Mouse (Mus musculus): ENCODE measurements around the gene Dnah2. TPM values are rescaled to one million over a fixed set of nuclear protein-coding genes. Genes with fewer than 3 reads are reported as not detected.

Dnah2 gene
- polyA plus RNA-seq, 1 experiment from 2014 or later, result 6.2 TPM

- Histone ChIP-seq H3K9me3 (ENCODE audit: control insufficient read depth, low read length) (no peaks in the 10 kb centered on the region), H3K4me1 (ENCODE audit: control insufficient read depth, insufficient read depth, low read length) (0 out of 2 replicates have a peak, but pooled peaks cover 10% of the 10 kb centered on the region), H3K4me2 (ENCODE audit: low read depth, low read length) (no peak overlapping the region), H3K27ac (replicated peaks; ENCODE audit: low read depth, low read length) (no peak overlapping the region), H3K27me3 (replicated peaks; ENCODE audit: control insufficient read depth, insufficient read depth, low read length) (no peaks in the 10 kb centered on the region), H3K4me3 (ENCODE audit: low read depth, low read length) (no peak overlapping the region), H3K9ac (ENCODE audit: low read depth, low read length) (no peak overlapping the region), H3K36me3 (ENCODE audit: control insufficient read depth, insufficient read depth, low read length) (no peaks in the 10 kb centered on the region)
- ATAC-seq (ENCODE audit: low read depth), result no peak
- no peak for DNase-seq (ENCODE audit: low spot score)
- 88% methylated on average over 15 of the region's 15 CpGs for WGBS
These were observed 118.3 kb downstream of the Dnah2 start for GRCm38 (mm10) chr11:69430631-69431030.

GRCm38 (mm10) chr11:69429313-69429712 is 119.6 kb downstream of the Dnah2 start:
- H3K36me3 ChIP-seq (ENCODE audit: control insufficient read depth, insufficient read depth, low read length), result no peaks in the 10 kb centered on the region
- no peak overlapping the region for H3K4me3 ChIP-seq (ENCODE audit: low read depth, low read length)
- ATAC-seq (ENCODE audit: low read depth) (no peak; the same call in 1 of the 2 replicates), DNase-seq (ENCODE audit: low spot score) (peak; percentile 73)
- H3K9ac ChIP-seq (ENCODE audit: low read depth, low read length), result no peak overlapping the region
- H3K27ac ChIP-seq (replicated peaks; ENCODE audit: low read depth, low read length), result 0 out of 2 replicates have a peak overlapping the region, but pooled peaks have one; percentile 19
- no peak overlapping the region for H3K4me2 ChIP-seq (ENCODE audit: low read depth, low read length)
- 0 out of 2 replicates have a peak, but pooled peaks cover 10% of the 10 kb centered on the region for H3K4me1 ChIP-seq (ENCODE audit: control insufficient read depth, insufficient read depth, low read length)
- no peaks in the 10 kb centered on the region for H3K27me3 ChIP-seq (replicated peaks; ENCODE audit: control insufficient read depth, insufficient read depth, low read length)
- 28% methylated on average over 2 of the region's 2 CpGs for WGBS
- H3K9me3 ChIP-seq (ENCODE audit: control insufficient read depth, low read length), result no peaks in the 10 kb centered on the region

- Histone ChIP-seq H3K9me3 (ENCODE audit: control insufficient read depth, low read length) (no peaks in the 10 kb centered on the region), H3K9ac (ENCODE audit: low read depth, low read length) (no peak overlapping the region), H3K27ac (replicated peaks; ENCODE audit: low read depth, low read length) (0 out of 2 replicates have a peak overlapping the region, but pooled peaks have one; percentile 19), H3K36me3 (ENCODE audit: control insufficient read depth, insufficient read depth, low read length) (no peaks in the 10 kb centered on the region), H3K27me3 (replicated peaks; ENCODE audit: control insufficient read depth, insufficient read depth, low read length) (no peaks in the 10 kb centered on the region), H3K4me3 (ENCODE audit: low read depth, low read length) (no peak overlapping the region), H3K4me1 (ENCODE audit: control insufficient read depth, insufficient read depth, low read length) (0 out of 2 replicates have a peak, but pooled peaks cover 10% of the 10 kb centered on the region), H3K4me2 (ENCODE audit: low read depth, low read length) (no peak overlapping the region)
- DNase-seq (ENCODE audit: low spot score) (peak; percentile 91), ATAC-seq (ENCODE audit: low read depth) (peak; percentile 20; the same call in 1 of the 2 replicates)
- 19% methylated on average over 4 of the region's 4 CpGs for WGBS
These were observed 120.2 kb downstream of the Dnah2 start for GRCm38 (mm10) chr11:69428751-69429150.

- Histone ChIP-seq H3K4me2 (ENCODE audit: low read depth, low read length) (no peak overlapping the region), H3K4me3 (ENCODE audit: low read depth, low read length) (no peak overlapping the region), H3K4me1 (ENCODE audit: control insufficient read depth, insufficient read depth, low read length) (peaks cover 7% of the 10 kb centered on the region; the same call in 1 of the 2 replicates), H3K9ac (ENCODE audit: low read depth, low read length) (no peak overlapping the region), H3K27me3 (replicated peaks; ENCODE audit: control insufficient read depth, insufficient read depth, low read length) (peaks cover 17% of the 10 kb centered on the region), H3K9me3 (ENCODE audit: control insufficient read depth, low read length) (no peaks in the 10 kb centered on the region), H3K27ac (replicated peaks; ENCODE audit: low read depth, low read length) (no peak overlapping the region), H3K36me3 (ENCODE audit: control insufficient read depth, insufficient read depth, low read length) (no peaks in the 10 kb centered on the region)
- 79% methylated on average over 2 of the region's 2 CpGs for WGBS
- ATAC-seq (ENCODE audit: low read depth), result no peak
- DNase-seq (ENCODE audit: low spot score), result no peak
These were observed 122.7 kb downstream of the Dnah2 start for GRCm38 (mm10) chr11:69426246-69426645.

- no peaks in the 10 kb centered on the region for H3K36me3 ChIP-seq (ENCODE audit: control insufficient read depth, insufficient read depth, low read length)
- H3K27me3 ChIP-seq (replicated peaks; ENCODE audit: control insufficient read depth, insufficient read depth, low read length), result peaks cover 23% of the 10 kb centered on the region
- H3K4me3 ChIP-seq (ENCODE audit: low read depth, low read length), result no peak overlapping the region
- peaks cover 14% of the 10 kb centered on the region; the same call in 1 of the 2 replicates for H3K4me1 ChIP-seq (ENCODE audit: control insufficient read depth, insufficient read depth, low read length)
- WGBS, result 70% methylated on average over 6 of the region's 6 CpGs
- H3K4me2 ChIP-seq (ENCODE audit: low read depth, low read length), result no peak overlapping the region
- H3K9me3 ChIP-seq (ENCODE audit: control insufficient read depth, low read length), result no peaks in the 10 kb centered on the region
- DNase-seq (ENCODE audit: low spot score) (no peak), ATAC-seq (ENCODE audit: low read depth) (no peak)
- no peak overlapping the region for H3K9ac ChIP-seq (ENCODE audit: low read depth, low read length)
- H3K27ac ChIP-seq (replicated peaks; ENCODE audit: low read depth, low read length), result no peak overlapping the region
These were observed 125.0 kb downstream of the Dnah2 start for GRCm38 (mm10) chr11:69423885-69424284.

GRCm38 (mm10) chr11:69422842-69423241 is 126.1 kb downstream of the Dnah2 start:
- no peaks in the 10 kb centered on the region for H3K9me3 ChIP-seq (ENCODE audit: control insufficient read depth, low read length)

GRCm38 (mm10) chr11:69421131-69421977 is 127.6 kb downstream of the Dnah2 start:
- no peaks in the 10 kb centered on the region for H3K9me3 ChIP-seq (ENCODE audit: control insufficient read depth, low read length)
- peak overlapping the region; percentile 92 for H3K4me2 ChIP-seq (ENCODE audit: low read depth, low read length)
- H3K36me3 ChIP-seq (ENCODE audit: control insufficient read depth, insufficient read depth, low read length), result no peaks in the 10 kb centered on the region
- peaks cover 20% of the 10 kb centered on the region; the same call in 1 of the 2 replicates for H3K4me1 ChIP-seq (ENCODE audit: control insufficient read depth, insufficient read depth, low read length)
- H3K27me3 ChIP-seq (replicated peaks; ENCODE audit: control insufficient read depth, insufficient read depth, low read length), result peaks cover 23% of the 10 kb centered on the region
- no peak for DNase-seq (ENCODE audit: low spot score)
- no peak overlapping the region; the same call in 1 of the 2 replicates for H3K9ac ChIP-seq (ENCODE audit: low read depth, low read length)
- WGBS, result 13% methylated on average over 25 of the region's 25 CpGs
- no peak for ATAC-seq (ENCODE audit: low read depth)
- peak overlapping the region; percentile 77; the same call in 1 of the 2 replicates for H3K4me3 ChIP-seq (ENCODE audit: low read depth, low read length)
- H3K27ac ChIP-seq (replicated peaks; ENCODE audit: low read depth, low read length), result no peak overlapping the region

More at GRCm38 (mm10) chr11:69422842-69423241, 126.1 kb downstream of the Dnah2 start:
- Histone ChIP-seq H3K36me3 (ENCODE audit: control insufficient read depth, insufficient read depth, low read length) (no peaks in the 10 kb centered on the region), H3K27me3 (replicated peaks; ENCODE audit: control insufficient read depth, insufficient read depth, low read length) (peaks cover 23% of the 10 kb centered on the region), H3K9ac (ENCODE audit: low read depth, low read length) (no peak overlapping the region), H3K4me2 (ENCODE audit: low read depth, low read length) (no peak overlapping the region), H3K4me1 (ENCODE audit: control insufficient read depth, insufficient read depth, low read length) (peaks cover 12% of the 10 kb centered on the region; the same call in 1 of the 2 replicates), H3K27ac (replicated peaks; ENCODE audit: low read depth, low read length) (no peak overlapping the region), H3K4me3 (ENCODE audit: low read depth, low read length) (no peak overlapping the region)
- WGBS, result 90% methylated on average over 10 of the region's 10 CpGs
- DNase-seq (ENCODE audit: low spot score) (no peak), ATAC-seq (ENCODE audit: low read depth) (no peak)

- peak overlapping the region; percentile 92 for H3K4me2 ChIP-seq (ENCODE audit: low read depth, low read length)
- DNase-seq (ENCODE audit: low spot score) (no peak), ATAC-seq (ENCODE audit: low read depth) (no peak)
- no peaks in the 10 kb centered on the region for H3K9me3 ChIP-seq (ENCODE audit: control insufficient read depth, low read length)
- H3K27me3 ChIP-seq (replicated peaks; ENCODE audit: control insufficient read depth, insufficient read depth, low read length), result peaks cover 23% of the 10 kb centered on the region
- H3K9ac ChIP-seq (ENCODE audit: low read depth, low read length), result peak overlapping the region; percentile 57; the same call in 1 of the 2 replicates
- peaks cover 20% of the 10 kb centered on the region; the same call in 1 of the 2 replicates for H3K4me1 ChIP-seq (ENCODE audit: control insufficient read depth, insufficient read depth, low read length)
- H3K36me3 ChIP-seq (ENCODE audit: control insufficient read depth, insufficient read depth, low read length), result no peaks in the 10 kb centered on the region
- no peak overlapping the region for H3K27ac ChIP-seq (replicated peaks; ENCODE audit: low read depth, low read length)
- WGBS, result 12% methylated on average over 10 of the region's 10 CpGs
- peak overlapping the region; percentile 77 for H3K4me3 ChIP-seq (ENCODE audit: low read depth, low read length)
These were observed 128.3 kb downstream of the Dnah2 start for GRCm38 (mm10) chr11:69420554-69421000.
